Mouse (Mus musculus): Measurements from ENCODE around the gene Cttnbp2nl.

The Cttnbp2nl gene

DNA sequence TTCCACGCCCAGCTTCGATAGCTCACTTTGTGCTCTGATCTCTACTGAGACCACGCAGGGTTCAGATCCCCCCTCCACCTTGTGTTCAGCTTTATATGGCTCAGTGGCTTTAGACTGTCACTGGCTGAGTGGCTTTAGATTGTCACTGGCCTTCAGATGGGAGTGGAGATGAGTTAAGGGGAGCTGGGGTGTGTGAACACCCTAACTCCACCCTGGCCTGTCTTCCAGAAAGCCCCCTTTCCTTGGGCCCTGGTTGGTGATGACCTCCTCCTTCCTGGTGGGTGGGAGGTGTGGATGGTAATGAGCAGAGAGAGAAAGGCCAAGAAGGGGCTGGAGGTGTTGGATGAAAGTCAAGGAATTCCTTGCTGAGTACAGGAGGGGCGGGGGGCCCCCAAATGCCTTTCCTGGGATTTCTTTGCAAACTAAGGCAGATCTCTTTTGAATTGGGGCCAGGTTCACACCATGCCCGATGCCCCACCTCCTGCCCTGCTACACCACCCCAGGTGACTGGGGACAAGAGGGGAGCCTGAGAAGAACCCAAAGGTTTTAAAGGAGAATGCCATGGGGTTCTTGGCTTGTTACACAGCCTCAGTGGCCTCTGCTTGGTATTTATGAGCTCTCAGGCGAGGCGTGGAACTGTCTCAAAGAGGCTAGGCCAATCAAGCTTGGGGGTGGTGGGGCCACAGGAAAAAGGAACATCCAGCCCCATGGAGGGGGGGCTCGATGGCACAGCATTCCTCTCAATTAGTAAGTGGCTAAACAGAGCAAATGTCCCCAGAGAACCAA, 87.7 kb downstream of the Cttnbp2nl start:
- DNase-seq (ENCODE audit: low spot score in 2 of 2), result no peak

DNA sequence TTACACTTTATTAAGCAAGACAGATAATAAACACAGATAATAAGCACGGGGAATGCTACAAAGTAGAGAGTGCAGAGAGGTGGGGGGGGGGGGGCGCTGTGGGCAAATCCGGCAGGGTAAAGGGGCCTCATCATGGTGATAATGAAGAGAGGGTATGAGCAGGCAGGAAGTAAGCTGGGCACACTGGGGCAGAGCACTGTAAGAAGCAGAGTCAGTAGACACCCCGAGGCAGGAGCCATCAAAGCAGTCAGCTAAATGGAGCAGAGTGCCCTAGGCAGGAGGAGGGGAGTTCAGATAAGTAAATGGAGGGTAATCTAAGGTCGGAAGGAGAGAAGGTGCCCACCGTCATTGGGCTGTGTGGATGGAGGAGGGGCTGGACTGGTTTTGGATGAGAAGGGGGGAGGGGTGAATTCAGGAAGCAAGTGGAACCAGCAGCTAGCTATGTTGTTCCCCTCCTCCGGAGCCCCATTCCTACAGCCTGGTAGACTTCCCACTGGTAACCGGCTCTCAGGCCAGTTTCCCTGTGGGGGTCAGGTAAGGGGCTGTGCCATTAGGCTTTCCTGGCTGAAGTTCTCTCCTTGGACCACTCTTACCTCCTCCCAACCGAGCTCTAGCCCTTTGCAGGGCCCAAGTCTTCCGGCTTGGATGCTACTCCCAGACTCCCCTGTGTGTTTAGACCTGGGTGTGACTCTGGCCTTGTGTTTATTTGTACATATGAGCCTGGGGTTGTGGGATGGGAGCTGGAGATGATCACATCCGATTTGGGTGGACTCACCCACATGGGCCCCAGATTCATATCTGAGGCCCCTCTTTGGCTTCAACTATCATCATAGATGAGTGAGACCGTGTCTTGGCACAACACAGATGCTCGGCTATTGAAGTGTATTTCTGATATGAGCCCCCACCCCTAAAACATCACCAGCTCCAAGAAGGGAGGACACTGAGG, 89.3 kb downstream of the Cttnbp2nl start:
- no peak for DNase-seq (ENCODE audit: low spot score in 2 of 2)

DNA sequence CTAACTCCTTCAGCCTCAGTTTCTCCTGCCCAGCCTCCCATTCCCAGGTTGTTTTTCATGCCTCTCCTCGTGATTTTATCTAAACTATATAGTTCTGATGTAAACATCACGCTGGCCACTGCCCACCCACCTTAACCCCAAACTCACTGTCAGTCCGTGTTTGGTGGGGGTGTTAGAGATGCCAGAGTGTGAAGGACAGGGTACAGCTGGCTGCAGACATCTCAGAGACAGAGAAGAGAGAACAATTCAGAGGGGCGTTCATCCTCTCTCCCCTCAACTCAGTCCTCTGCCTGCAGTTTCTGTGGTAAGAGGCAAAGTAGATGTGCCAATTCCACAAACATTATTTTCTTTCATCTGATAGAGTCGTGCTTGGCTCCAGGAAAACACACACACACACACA, 90.1 kb downstream of the Cttnbp2nl start:
- no peak for DNase-seq (ENCODE audit: low spot score in 2 of 2)

DNA sequence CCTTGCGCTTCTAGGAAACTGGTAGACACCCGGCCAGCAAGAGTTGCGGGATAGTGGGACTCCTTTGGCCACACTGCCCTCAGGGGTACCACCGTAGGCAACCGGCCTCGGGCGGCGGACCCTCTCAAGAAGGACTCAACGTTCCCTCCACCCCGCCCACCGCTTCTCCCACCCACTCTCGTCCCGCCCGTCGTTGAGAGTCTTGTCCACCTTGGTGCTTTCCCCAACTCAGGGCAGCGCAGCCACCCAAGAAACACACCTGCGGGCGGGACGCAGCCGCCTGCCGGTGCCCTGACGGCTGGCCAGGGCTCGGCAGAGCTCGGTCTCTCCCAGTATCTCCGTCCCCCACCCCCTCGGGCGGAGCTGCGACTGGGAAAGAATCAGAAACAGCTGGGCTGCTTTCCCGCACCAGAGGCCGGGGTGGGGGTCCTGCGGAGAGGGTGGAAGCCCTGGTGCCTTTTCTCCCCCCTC, 90.8 kb downstream of the Cttnbp2nl start:
- no peak for DNase-seq (ENCODE audit: low spot score in 2 of 2)

DNA sequence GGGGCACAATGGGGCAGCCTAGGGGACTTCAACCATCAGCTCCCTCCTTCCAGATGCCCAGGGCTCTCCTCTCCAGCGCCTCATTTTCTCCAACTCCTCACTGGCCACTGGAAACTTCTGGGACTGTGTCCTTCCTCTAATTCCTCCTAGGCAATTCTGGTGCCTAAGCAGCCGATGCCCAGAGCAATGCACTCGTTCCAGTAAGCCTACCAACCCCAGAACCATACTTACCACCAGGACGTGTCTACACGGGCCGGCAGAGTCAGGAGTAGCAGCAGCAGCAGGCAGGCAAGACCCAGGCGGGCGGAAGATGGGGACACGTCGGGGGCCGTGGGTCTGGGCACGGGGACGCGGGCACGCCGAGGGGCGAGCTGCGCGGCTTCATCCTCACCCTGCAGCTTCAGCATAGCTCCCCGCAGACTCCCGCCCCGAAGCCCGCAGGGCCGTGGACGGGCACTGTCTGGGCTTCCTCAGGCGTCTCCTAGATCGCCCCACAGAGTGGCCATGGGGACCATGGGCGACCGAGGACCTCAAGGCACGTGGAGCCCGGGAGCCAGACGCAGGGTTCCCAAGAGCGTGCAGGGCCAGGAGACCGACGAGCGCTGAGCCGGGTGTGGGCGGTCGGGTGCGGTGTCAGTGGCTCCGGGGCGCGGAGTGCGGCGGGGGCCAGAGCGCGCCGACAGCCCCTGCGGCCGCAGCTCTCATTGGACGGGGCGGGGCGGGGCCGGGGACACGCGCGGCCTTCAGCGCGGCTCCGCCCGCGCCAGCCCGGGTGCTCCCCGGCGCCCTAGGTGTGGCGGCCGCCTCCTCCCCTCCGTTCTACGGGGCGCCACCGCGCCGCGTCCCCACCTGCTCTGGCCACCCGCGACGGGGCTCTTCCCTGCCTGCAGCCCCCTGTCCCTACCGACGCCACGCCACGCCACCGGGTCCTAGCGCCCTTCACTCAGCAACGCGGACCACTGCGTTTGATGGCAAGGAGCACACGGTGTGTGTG, 91.6 kb downstream of the Cttnbp2nl start, which contains the start of gene Wnt2b:
Gene Wnt2b (minus strand): TSS at position 856 of the 994 bp plus-strand sequence.
- no peak for DNase-seq (ENCODE audit: low spot score in 2 of 2)

DNA sequence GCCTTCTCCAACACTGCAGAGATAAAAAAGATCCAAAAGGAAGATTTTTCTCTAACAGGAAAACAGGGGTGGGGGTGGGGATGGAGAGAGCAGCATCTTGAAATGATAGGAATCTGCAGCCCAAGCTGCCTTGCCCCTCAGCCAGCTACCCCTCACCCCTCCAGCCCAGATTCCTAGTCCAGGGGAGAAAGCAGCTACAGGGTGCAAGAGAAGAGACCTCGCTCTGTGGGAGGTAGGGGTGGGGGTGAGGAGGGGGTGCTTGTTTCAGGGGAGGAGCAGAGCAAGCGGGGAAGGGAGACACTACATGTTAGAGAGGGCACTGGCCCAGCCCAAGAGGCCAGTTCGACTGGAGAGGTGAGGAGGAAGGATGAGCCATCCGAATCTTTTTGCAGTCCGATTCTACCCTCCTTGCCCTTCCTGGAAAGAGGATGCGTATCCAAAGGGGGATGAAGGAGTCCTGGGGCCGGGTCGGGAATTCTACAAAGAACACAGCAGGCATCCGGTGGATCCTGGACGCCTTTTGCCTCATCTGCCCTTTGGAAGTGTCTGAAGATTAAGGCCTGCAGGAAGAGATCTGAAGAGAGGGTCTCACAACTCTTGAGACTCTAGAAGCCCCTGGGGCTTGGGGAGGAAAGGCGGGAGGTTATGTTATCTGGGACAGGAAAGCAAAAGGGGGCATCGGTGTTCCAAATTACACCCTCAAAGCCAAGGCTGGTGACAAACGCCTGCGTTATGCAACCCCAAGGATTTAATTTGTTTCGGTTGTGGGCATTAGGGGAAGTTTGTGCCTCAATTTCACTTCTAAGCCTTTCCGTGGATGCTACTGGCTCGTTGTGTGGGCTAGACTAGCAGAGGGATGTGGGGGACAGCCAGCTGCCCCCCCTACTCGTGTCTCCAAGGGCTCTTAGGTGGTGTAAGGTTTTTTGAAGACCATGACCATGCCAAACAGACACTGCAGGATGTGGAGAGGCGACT, 92.6 kb downstream of the Cttnbp2nl start:
- DNase-seq (ENCODE audit: low spot score in 2 of 2), result no peak

DNA sequence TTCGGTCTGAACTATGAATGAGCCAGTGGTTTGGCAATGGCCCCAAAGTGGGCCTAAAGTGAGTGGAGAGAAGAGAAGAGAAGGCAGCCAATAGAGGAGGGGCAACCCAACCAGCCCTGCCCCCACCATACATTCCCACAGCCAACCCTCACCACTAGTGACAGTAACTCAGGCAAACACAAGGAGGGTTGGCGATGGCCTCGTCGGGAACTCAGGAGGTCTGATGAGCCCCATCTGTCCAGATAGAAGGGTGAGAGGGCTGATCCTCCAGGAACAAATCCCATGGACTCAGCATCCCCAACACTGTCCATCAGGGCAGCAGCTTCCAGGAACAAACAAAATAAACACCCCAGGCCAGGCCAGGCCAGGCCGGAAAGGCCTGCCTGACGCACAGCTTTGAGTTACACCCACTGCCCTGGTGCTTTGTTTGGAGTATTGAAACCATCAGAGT, 96.8 kb downstream of the Cttnbp2nl start:
- no peak for DNase-seq (ENCODE audit: low spot score in 2 of 2)

DNA sequence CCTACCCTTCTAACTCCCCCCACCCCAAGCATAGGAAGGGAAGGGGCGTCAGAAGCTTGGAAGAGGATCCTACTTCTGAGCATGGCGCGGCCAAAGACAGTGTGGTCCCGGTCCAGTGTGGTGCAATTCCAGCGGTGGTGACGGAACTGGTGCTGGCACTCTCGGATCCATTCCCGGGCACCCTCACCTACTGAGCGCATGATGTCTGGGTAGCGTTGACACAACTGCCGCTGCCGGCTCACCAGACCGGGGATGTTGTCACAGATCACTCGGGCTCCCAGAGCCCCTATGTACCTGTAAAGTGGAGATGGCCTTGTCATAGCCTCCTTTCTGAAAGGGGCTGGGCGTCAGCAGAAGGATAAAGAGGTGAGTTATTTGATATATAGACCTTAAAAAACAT, 98.4 kb downstream of the Cttnbp2nl start:
- no peak for DNase-seq (ENCODE audit: low spot score in 2 of 2)

DNA sequence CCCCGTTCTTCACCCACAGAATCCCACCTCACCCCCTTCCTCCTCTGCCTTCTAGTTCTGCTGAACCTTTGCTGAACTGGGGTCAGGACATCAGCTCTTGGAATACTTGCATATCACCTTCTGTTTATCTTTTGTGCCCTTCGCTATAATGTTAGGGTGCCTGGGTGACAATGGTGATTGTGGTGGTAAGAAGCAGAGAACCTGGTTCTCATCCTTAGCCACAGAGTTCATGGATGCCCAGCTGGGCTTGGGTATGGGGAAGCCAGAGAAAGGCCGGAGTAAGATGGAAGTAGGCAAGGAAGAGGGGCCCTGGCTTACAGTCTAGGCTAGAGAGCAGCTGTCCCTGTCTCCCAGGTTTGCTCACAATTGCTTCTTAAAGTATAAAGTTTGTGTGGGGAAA, 98.8 kb downstream of the Cttnbp2nl start:
- DNase-seq (ENCODE audit: low spot score in 2 of 2), result no peak

DNA sequence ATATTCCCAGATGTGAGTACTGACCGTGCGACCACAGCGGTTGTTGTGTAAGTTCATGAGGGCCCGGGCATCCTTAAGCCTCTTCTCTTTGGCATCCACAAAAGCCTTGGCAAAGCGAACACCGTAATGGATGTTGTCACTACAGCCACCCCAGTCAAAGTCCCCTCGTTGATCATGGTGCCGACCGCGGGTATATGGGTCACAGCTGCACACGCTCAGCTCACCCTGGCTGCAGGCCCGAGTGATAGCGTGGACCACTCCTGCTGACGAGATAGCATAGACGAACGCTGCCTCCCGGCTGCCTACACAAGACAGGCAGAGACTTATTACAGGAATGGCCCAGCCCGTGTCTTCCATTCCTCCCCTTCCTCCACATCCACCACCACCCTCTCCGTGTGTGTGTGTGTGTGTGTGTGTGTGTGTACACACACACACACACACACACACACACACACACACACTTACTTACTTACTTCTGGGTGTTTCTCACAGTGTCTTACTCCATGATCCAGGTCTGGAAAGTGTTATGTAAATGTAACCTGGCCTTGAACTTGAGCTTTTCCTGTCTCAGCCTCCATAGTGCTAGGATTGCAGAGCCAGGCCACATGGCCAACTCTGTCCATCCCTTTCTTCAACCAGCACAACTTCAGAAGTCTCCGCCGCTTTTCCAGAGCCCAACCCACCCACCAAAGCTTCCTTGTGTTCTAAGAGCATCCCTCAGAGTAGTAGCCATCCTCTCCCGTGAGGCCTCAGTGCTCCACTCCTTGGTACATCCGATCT, 99.9 kb downstream of the Cttnbp2nl start:
- no peak for DNase-seq (ENCODE audit: low spot score in 2 of 2)

All from right cerebral cortex, postnatal 36 days (tissue).